Mouse (Mus musculus) layer of hippocampus, adult 8-10 months (tissue): Measurements from ENCODE around the gene Tubg1. TPM values are rescaled to one million over a fixed set of nuclear protein-coding genes. Genes with fewer than 3 reads are reported as not detected.
"Not testable (repeated sequence)": the region's sequence is repeated elsewhere in the genome, so short reads cannot be mapped to it uniquely, and the experiment has no call there.

Experiments
- DNase-seq, 2 experiments: peaks; one replicate each; pipeline ENCODE4 v3.0.0; 2022; ENCODE audit warnings: low spot score in 2 of 2
- total RNA-seq, 4 experiments: library from RNA; stranded (reverse); gene quantifications; 2 replicates each; pipeline ENCODE4 v1.2.4; 2022

Tubg1 gene
- total RNA-seq, 4 experiments from 2014 or later: 39.8 to 43.9 (median 43.3) TPM

- DNase-seq: no peak
Observed at GRCm38 (mm10) chr11:101098231-101098630, 21.5 kb upstream of the Tubg1 start.

DNA sequence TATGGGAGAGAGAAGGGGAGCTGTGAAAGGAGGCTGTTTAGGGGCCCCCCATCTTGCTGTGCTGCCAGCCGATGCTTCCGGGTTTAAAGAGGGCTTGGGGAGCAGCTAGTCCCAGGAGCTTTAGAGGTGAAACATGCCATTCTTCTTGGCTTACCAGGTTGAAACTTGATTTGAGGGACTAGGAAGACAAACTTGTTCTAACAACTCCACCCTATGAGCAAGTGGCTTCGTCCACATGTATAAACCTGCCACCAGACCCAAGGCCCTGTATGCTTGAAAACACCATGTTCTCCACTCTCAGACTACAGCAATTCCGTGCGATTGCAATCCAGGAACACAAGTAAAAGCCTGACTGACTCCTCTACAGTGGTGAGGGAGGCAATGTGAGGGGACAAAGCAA, 16.7 kb upstream of the Tubg1 start:
- DNase-seq: no peak

- no peak for DNase-seq
Observed at GRCm38 (mm10) chr11:101109351-101109750, 10.4 kb upstream of the Tubg1 start.

DNA sequence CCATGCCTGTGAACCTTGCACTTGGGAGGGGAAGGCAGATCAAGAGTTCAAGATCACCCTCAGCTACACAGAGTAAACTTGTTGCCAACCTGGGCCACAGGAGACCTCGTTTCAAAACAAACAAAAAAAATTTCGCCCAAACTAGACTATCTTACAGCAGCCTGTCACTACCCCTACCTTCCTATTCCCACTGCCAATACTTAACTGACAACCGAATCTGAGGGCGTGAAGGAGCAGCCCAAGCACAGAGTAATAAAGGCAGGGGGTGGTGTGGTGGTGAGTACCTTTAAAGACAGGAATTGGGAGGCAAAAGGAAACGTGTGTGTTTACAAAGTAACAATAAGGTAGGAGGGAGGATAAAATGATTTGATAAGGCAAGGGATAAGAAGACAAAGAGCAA, 9.0 kb upstream of the Tubg1 start:
- no peak for DNase-seq

DNA sequence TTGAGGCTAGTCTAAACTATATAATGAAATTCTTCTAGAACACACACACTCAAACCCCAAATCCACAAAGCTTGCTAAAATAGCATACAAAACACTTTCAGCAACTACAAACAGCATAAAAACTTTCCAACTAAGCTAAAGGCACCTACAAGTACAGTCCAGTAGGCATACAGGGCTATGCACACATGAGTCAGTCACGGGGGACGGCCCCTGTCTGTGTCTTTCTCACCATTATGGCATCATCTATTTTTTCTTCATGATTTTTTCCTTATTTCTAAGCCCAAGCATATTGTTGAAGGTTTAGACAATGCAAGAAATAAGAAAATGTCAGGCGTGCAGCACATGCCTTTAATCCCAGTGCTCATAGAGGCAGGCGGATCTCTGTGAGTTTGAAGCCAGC, 8.6 kb upstream of the Tubg1 start:
- no peak for DNase-seq

DNA sequence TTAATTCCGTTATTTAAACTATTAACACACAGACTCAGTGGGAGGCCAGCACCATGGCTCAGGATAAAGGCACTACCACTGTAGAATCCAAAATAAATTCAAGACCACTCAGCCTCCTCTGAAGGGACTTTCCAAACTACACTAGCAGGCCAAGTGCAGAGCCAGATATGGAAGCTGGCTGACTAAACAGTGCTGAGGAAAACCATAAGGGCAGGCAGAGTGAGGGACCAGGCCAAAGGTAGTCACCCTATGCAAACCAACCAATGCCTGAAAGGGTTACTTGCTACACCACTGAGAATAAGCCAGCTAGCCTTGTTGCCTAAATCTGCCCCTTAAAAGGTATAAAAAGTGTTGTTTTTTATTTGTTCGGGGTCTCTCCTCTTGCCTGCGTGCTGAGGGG, 7.6 kb upstream of the Tubg1 start:
- DNase-seq: no peak

- no peak for DNase-seq
Observed at GRCm38 (mm10) chr11:101115564-101115963, 4.2 kb upstream of the Tubg1 start.

DNA sequence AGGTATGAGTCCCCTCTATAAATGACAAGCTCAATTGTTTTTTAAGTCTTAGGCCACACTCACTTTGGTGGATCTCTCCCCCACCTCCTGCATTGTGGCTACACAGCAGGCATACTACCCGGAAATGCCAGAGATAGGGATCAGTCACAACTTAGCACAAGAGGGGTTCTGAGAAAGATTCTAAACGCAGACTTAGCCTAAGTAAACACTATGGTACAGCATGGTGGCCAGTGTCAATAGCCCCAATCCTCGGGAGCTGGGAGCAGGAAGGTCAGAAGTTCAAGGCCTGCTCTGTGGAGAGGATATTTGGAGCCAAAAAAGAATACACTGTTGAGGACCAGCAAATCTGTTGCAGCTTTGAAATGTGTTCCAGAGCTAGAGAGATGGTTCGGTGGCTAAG, 1.6 kb upstream of the Tubg1 start:
- DNase-seq: no peak

GRCm38 (mm10) chr11:101119131-101119760, 492 bp upstream of the Tubg1 start:
- no peak for DNase-seq

DNA sequence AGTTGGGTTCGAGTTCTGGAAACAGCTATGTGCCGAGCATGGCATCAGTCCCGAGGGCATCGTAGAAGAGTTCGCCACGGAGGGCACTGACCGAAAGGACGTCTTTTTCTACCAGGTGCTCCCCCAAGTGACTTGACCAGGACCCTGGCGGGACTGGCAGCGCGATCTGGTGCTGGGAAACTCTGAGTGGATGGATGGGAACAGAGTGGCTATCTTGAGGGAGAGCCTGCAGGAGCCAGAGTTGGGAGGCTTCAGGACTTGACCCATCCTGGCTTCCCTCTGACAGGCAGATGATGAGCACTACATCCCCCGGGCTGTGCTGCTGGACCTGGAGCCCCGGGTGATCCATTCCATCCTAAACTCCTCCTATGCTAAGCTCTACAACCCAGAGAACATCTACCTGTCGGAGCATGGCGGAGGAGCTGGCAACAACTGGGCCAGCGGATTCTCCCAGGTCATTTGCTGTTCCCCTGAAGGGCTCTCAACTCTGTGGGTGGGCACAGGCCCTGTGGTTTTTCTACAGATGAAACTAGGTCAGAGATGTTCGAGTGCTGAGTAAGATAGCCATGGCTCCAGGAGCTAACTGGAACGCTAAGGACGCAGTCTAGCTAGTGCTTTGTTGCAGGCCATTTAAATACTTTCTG, 929 bp downstream of the Tubg1 start:
- DNase-seq: no peak

GRCm38 (mm10) chr11:101124494-101124893, 4.8 kb downstream of the Tubg1 start:
- not testable (repeated sequence) for DNase-seq

- DNase-seq: not testable (repeated sequence)
Observed at GRCm38 (mm10) chr11:101125008-101125407, 5.3 kb downstream of the Tubg1 start.

DNA sequence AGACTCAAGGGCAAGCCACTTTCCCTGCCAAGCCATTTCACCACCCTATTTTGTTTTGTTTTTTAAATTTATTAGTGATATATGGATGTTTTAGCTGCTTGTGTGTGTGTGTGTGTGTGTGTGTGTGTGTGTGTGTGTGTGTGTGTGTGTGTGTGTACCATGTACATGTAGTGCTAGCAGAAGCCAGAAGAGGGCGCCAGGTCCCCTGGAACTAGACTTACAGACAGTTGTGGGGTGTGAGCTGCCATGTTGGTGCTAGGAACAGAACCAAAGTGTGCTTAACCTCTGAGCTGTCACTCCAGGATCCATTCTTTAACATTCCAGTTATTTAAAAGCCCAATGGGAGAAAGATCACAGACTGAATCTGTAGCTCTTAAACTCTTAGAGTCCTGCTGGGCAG, 7.3 kb downstream of the Tubg1 start:
- no peak for DNase-seq

DNA sequence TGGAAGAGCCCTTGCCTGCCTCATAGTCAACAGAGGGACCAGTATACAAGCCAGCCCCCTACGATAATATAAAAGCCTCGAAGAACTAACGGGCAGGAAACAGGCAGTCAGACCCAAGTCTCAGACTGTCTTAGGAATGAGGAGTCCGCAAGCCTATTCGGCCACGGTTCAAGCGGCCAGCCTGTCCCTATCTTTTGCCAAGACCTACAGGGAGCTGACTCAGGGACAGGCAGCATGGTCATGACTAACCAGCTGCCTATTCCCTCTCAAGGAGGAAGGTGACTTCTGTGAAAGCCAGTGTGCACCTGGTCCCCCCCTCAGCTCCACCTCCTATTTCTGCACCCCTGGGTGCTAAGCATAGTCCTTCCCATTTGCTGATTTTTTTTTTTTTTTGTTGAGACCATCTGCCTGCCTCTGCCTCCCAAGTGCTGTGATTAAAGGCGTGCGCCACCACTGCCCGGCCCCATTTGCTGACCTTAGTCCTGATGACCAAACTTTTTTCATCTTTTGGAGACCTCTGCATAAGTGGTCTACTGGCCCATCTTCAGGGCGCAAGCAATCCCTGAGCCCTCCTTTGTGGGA, 9.3 kb downstream of the Tubg1 start:
- DNase-seq: no peak

DNA sequence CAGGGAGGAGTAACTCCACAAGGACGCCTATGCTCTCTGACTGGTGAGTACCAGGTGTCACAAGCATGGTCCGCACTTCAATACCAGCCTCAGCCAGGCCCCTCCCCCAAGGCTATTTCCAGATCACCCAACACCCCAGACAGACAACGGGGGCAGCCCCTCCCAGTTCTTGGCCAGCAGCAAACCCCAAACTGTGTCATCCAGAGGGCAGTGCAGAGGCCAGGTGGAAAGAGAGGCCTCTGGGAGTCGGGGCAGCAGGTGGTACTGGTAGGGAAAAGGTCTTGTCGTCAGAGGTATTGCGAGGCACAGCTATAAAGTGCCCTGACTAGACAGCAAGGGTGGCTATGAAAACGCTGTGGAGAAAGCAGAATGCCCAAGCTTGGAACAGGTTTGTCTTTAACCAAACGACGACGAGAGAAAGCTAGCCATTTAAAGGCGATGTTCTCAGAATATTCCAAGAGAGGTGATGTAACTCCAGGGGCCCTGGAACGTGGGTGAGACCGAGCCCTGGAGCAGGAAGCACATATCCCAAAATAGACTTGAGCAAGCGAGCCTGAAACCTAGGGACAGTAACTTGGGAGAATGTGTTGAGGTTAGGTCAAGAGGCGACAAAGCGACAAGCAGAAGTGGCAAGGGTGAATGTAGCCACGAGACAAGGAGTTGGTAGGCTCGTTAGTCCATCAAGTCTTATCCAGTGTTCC, 10.5 kb downstream of the Tubg1 start:
- DNase-seq: no peak

- no peak for DNase-seq
Observed at GRCm38 (mm10) chr11:101131187-101131586, 11.4 kb downstream of the Tubg1 start.

GRCm38 (mm10) chr11:101131701-101132100, 12.0 kb downstream of the Tubg1 start:
- no peak for DNase-seq

GRCm38 (mm10) chr11:101133037-101133436, 13.3 kb downstream of the Tubg1 start:
- DNase-seq: no peak

DNA sequence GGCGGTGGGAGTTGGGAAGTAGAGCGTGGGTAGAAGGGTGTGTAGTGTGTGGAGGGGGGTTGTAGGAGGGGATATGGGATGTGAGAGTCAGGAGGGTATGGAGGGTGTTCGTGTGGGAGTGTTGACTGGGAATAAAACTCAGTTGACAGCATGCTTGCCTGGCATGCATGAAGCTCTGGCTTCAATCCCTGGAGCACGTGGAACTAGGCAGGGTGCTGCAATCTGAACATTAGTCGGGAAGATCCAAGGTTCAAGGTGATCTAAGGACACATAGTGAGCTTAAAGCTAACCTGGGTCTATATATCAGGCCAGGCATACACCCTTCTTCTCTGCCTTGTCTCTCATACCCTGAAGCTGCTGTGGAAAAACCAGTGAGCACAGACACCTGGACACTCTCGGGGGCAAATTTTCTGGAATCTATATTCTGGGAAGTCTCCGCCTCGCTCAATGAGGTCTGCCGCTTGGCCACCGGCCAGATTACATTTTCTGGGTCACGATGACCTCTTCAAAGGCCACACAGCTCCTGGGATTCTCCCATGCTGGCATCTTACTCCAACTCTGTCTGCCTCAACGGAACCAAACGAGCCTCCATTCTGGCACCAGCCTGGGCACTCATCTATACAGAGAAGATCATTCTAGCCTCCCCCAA, 14.6 kb downstream of the Tubg1 start:
- no peak for DNase-seq

DNA sequence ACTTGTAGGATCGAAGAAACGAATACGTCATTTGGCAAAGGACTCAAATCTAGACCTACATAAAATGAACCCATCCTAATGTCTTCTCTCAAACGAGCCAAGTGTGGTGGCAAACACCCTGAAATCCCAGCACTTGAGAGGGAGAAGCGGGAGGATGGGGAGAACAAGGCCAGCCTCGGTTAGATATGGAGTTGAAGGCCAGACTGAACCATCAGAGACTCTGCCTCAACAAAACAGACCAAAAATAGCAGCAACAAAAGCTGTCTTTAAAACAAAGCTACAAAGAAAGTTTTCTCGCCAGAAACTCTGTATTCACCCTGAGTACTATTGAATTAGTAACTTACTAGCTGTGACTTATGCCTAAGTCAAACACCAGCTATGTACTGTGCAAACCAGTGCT, 17.3 kb downstream of the Tubg1 start:
- no peak for DNase-seq

DNA sequence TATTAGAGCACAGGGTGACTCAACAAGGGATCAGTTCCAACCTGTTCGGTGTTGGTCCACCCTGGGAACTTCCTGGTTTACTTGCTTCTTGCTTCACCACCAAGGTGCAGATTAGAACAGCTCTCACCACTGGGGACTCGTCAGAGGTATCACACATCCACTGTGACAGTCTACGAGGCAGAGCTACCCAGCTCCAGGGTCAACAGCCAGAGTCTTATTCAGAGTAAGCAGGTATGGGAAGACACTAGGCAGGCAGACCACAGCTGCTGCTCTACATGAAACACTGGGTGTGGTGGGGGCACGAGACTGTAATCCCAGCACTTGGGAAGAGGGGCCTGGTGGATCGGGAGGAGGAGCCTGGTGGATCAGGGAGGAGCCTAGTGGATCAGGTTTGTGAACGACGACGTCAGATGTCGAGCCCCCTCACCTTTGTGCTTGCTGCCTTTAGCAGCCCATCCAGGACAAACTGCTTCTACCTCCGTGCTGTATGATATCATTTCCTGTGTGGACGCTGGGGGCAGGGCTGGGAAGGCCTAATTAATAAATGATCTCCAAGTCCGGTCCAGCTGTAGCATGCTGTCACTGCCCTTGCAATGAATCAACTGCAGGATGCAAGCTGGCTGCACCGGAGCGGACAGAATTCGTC, 18.9 kb downstream of the Tubg1 start:
- DNase-seq: no peak
